Mouse (Mus musculus) heart, adult 2 months (tissue): Measurements from ENCODE around the gene Sfmbt1.

Experiments
- CTCF ChIP-seq: fragments of 200-600 bp; IDR thresholded peaks from 2 replicates; pipeline ENCODE4 v1.8.1; 2022; ENCODE audit warnings: antibody characterized with exemption, mild to moderate bottlenecking, moderate library complexity
- POLR2A ChIP-seq: fragments of 200-500 bp; IDR thresholded peaks from 2 replicates; pipeline ENCODE4 v1.6.1; 2011; ENCODE audit warnings: mild to moderate bottlenecking, low read depth, low read length, control low read depth; ENCODE audit not compliant: insufficient read depth

DNA sequence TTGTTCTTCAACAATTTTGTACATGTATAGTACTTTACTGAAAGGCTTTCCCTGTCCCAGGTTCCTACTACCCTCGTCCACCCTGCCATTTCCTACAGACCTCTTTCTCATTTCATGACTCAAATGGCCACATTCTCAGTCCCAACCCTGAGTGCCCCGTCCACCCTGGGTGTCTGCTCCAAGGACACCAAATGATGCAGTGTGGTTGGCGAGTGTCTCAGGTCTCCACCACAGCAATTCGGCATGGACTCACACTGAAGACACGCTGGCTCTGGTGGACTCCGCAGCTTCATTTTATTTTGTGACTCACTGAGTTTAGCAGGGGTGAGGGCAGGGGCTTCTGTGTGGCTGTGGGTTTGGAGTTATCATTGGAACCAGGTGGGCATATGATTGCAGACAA is 44.5 kb upstream of the Sfmbt1 start:
- TF ChIP-seq CTCF (no peak), POLR2A (no peak)
